ENCODE assay signal across 18 mouse cellular contexts in the genomic region with DNA sequence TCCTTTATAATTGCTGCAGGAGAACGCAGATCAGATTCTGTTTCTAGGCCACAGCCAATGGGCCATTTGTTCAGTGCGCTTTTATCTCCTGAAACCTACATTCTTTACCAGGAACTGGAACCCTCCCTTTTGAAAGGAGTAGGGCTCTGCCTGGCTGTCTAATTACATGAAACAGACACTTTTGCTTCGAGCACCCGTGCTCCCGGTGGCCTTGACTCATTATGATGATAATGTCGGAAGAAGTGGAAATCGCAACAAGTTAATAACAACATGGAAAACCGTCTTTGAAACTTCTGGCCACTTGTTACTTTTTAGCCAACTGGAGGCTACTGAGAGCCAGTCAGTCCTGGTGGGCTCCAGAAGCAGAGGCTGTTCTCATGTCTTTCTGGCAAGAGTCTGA.
"Had no signal": no experiment of that assay in that cellular context is flagged by ENCODE, and none has a peak within 500 bp of the region (broad histone marks: within the 10 kb centered on the region; RNA-seq: fewer than 3 reads in every experiment).

No protein-coding gene starts in this region.

- H3K36me3 ChIP-seq: liver, embryonic 13.5 days; midbrain, embryonic 15.5 days had no signal

- H3K27me3 ChIP-seq: liver, embryonic 13.5 days; lung, embryonic 15.5 days; megakaryocyte, embryonic 14.5 days; midbrain, embryonic 15.5 days; neural tube, embryonic 12.5 days had no signal

- H3K9me3 ChIP-seq: liver, embryonic 13.5 days; lung, embryonic 15.5 days; megakaryocyte, embryonic 14.5 days; midbrain, embryonic 15.5 days; neural tube, embryonic 12.5 days had no signal

- H3K9ac ChIP-seq: liver, embryonic 13.5 days; liver, postnatal 0 days; lung, embryonic 15.5 days; midbrain, embryonic 15.5 days; neural tube, embryonic 12.5 days had no signal

- ATAC-seq: liver, postnatal 0 days; midbrain, embryonic 15.5 days had no signal

- H3K4me3 ChIP-seq: layer of hippocampus, adult 2 months; liver, embryonic 13.5 days; lung, embryonic 15.5 days; megakaryocyte, embryonic 14.5 days; midbrain, embryonic 15.5 days; neural tube, embryonic 12.5 days had no signal

- H3K4me2 ChIP-seq: liver, embryonic 13.5 days; lung, embryonic 15.5 days; midbrain, embryonic 11.5 days; midbrain, embryonic 15.5 days; neural tube, embryonic 12.5 days had no signal

- H3K4me1 ChIP-seq: liver, embryonic 13.5 days; megakaryocyte, embryonic 14.5 days; midbrain, embryonic 15.5 days; neural tube, embryonic 12.5 days had no signal

- DNase-seq: kidney, adult 9 months; kidney, postnatal 4 days; left cerebral cortex, postnatal 4 days; liver; liver, embryonic 13.5 days; liver, postnatal 0 days; lung, postnatal 14 days; thymus, adult 2 months; thymus, postnatal 25 days had no signal

- H3K27ac ChIP-seq: kidney, postnatal 0 days; layer of hippocampus, adult 2 months; liver, embryonic 13.5 days; lung, embryonic 15.5 days; macrophage; midbrain, embryonic 15.5 days; neural tube, embryonic 12.5 days; stomach, postnatal 0 days had no signal
